Mouse (Mus musculus) heart, embryonic 14.5 days (tissue): Measurements from ENCODE around the gene B3gnt4. TPM values are rescaled to one million over a fixed set of nuclear protein-coding genes. Genes with fewer than 3 reads are reported as not detected.

ENCODE experiments used
- ATAC-seq: fragments of 200-750 bp; cut with Nextera tagmentation; 2 replicates; pipeline ENCODE4 v1.8.0; 2017; ENCODE audit warnings: low read depth, moderate TSS enrichment; ENCODE audit not compliant: insufficient number of reproducible peaks, insufficient read depth, low FRiP score
- H3K27ac ChIP-seq, 2 experiments: fragments of 200-500 bp in 1 of 2; fragments of 300-500 bp in 1 of 2; sonication (generic) in 1 of 2; replicated peaks in 1 of 2; 2 replicates each; pipeline ENCODE4 v1.5.1; 2012 to 2014; ENCODE audit warnings: low read depth in 2 of 2, low read length in 2 of 2, control low read depth in 1 of 2, mild to moderate bottlenecking in 1 of 2, mixed read lengths in 1 of 2; ENCODE audit not compliant: control insufficient read depth in 1 of 2, insufficient read depth in 1 of 2
- H3K27me3 ChIP-seq: fragments of 300-500 bp; sonication (generic); 2 replicates; pipeline ENCODE4 v1.6.1; 2014; ENCODE audit warnings: mild to moderate bottlenecking, low read length, control low read depth; ENCODE audit not compliant: control insufficient read depth, insufficient read depth
- H3K36me3 ChIP-seq: fragments of 300-500 bp; sonication (generic); 2 replicates; pipeline ENCODE4 v1.6.1; 2014; ENCODE audit warnings: mild to moderate bottlenecking, control low read depth, low read length, mixed read lengths; ENCODE audit not compliant: control insufficient read depth, insufficient read depth
- H3K4me1 ChIP-seq, 2 experiments: fragments of 200-500 bp in 1 of 2; fragments of 300-500 bp in 1 of 2; sonication (generic) in 1 of 2; 2 replicates each; pipeline ENCODE4 v1.6.1; 2012 to 2014; ENCODE audit warnings: low read length in 2 of 2, control low read depth in 1 of 2, mixed read lengths in 1 of 2; ENCODE audit not compliant: control insufficient read depth in 2 of 2, insufficient read depth in 2 of 2
- H3K4me2 ChIP-seq: fragments of 300-500 bp; sonication (generic); 2 replicates; pipeline ENCODE4 v1.6.1; 2014; ENCODE audit warnings: mild to moderate bottlenecking, low read length
- H3K4me3 ChIP-seq, 2 experiments: fragments of 200-500 bp in 1 of 2; fragments of 300-500 bp in 1 of 2; sonication (generic) in 1 of 2; 2 replicates each; pipeline ENCODE4 v1.5.1; 2012 to 2014; ENCODE audit warnings: low read length in 2 of 2, mild to moderate bottlenecking in 2 of 2, control low read depth in 1 of 2, low read depth in 1 of 2, moderate library complexity in 1 of 2; ENCODE audit not compliant: control insufficient read depth in 1 of 2, insufficient read depth in 1 of 2
- H3K9ac ChIP-seq: fragments of 300-500 bp; sonication (generic); 2 replicates; pipeline ENCODE4 v1.6.1; 2014; ENCODE audit warnings: mild to moderate bottlenecking, low read length
- H3K9me3 ChIP-seq: fragments of 300-500 bp; sonication (generic); 2 replicates; pipeline ENCODE4 v1.6.1; 2016; ENCODE audit warnings: low read length, control low read depth; ENCODE audit not compliant: control insufficient read depth
- whole genome bisulfite sequencing: fragments of 180-500 bp; shearing (Covaris S2); extraction: QIAGEN DNeasy Blood & Tissue Kit; methylation state at CpG from one replicate; pipeline ENCODE4 v1.1.7; 2014; 5-methylcytosine and 5-hydroxymethylcytosine counted together
- microRNA-seq: library from miRNA; unstranded; fragments of <30 nt; microRNA quantifications from one replicate; pipeline ENCODE4, GENCODE M21; 2016
- polyA plus RNA-seq: library from polyadenylated mRNA; unstranded; fragments of >200 nt; fragmentation: Nextera tagmentation; extraction: Ambion mirVana; gene quantifications from 2 replicates; pipeline ENCODE4 v1.2.1, GENCODE M21; 2014

Gene B3gnt4
- polyA plus RNA-seq, 1 experiment from 2014 or later = 0.41 TPM

- no peak for ATAC-seq
- H3K9ac ChIP-seq = no peak overlapping the region
- H3K4me1 ChIP-seq = peaks cover 0 to 4% of the 10 kb centered on the region in 2 experiments; a peak in 1 of 4 replicates
- no peak overlapping the region for H3K27ac ChIP-seq
- peaks cover 92% of the 10 kb centered on the region for H3K36me3 ChIP-seq
- no peaks in the 10 kb centered on the region for H3K27me3 ChIP-seq
- no peak overlapping the region for H3K4me3 ChIP-seq
- H3K4me2 ChIP-seq = no peak overlapping the region
- WGBS = 91% methylated on average over 11 of the region's 11 CpGs
- no peaks in the 10 kb centered on the region for H3K9me3 ChIP-seq
These were observed 50.9 kb downstream of the B3gnt4 start for GRCm38 (mm10) chr5:123561128-123561527.

Small RNA genes within 50 kb of the gene (microRNA-seq; reads per million reads assigned to microRNA genes)
- gene Mir7647 = not detected

Other genes with a start within 250 kb of the B3gnt4 start
- 12.1 and 12.8 TPM in 2 replicates for gene Bcl7a, start 166.6 kb upstream of the B3gnt4 start, polyA plus RNA-seq
- 12.6 and 13.6 TPM in 2 replicates for gene Mlxip, start 115.7 kb upstream of the B3gnt4 start, polyA plus RNA-seq
- not detected in 2 replicates for gene Lrrc43, start 21.2 kb upstream of the B3gnt4 start, polyA plus RNA-seq
- gene Il31, start 21.0 kb upstream of the B3gnt4 start, polyA plus RNA-seq = not detected in 2 replicates
- gene Diablo, start 13.7 kb downstream of the B3gnt4 start, polyA plus RNA-seq = 100 and 104 TPM in 2 replicates
- 0.31 and 0.57 TPM in 2 replicates for gene Gm49027, start 15.0 kb downstream of the B3gnt4 start, polyA plus RNA-seq
- 23.7 and 26.2 TPM in 2 replicates for gene Vps33a, start 62.6 kb downstream of the B3gnt4 start, polyA plus RNA-seq
- gene Clip1, start 174.2 kb downstream of the B3gnt4 start, polyA plus RNA-seq = 48.0 and 50.5 TPM in 2 replicates
- gene Zcchc8, start 210.6 kb downstream of the B3gnt4 start, polyA plus RNA-seq = 57.0 and 63.1 TPM in 2 replicates
- gene Rsrc2, start 239.0 kb downstream of the B3gnt4 start, polyA plus RNA-seq = 77.3 and 80.5 TPM in 2 replicates
- gene Kntc1, start 239.3 kb downstream of the B3gnt4 start, polyA plus RNA-seq = 19.4 and 23.1 TPM in 2 replicates